Mouse (Mus musculus) cerebellum, adult 11 months (tissue): ENCODE results near the gene Glrx.

Experiments used
- DNase-seq: peaks from one replicate; pipeline ENCODE4 v3.0.0; 2022

Glrx gene

GRCm38 (mm10) chr13:75892291-75892690 is 52.6 kb downstream of the Glrx start:
- no peak for DNase-seq

GRCm38 (mm10) chr13:75892876-75893275 is 53.2 kb downstream of the Glrx start:
- no peak for DNase-seq
